Mouse (Mus musculus): ENCODE results near the gene Efna1.

Efna1 gene

DNA sequence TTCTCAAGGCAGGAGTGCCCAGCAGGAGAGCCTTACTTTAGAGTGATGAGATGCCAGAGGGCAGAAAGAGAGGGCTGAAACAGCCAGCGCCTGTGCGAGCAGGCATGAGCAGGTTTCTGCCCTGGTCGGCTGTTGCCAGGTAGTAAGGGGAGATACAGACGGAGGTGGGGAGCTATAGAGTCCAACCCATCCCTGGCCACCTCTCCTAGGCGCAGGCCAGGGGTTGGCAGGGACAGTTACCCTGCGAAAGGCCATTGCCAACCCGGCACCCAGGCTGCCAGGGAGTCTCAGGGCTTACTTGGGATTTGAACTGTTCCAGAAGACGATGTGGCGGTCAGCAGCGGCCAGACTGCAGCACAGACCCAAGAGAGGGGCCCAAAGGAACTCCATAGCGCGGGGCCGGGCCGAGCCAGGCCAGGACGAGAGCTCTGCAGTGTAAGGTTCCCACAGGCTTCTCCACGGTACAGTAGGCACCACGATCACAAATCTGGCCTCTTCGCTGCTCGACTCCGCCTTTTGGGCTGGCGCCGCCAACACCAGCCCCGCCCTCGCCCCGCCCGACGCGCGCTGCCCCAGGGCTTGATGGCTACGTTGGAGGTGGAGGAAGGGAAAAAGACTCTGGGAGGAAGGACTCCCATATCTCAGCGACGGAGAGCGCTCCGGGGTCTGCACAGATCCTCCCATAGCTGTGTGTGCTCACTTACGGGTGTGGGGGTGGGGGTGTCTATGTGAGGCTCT lies 1.6 kb downstream of the Efna1 start:
- DNase-seq (ENCODE audit: low read depth, low spot score): peak; percentile 68

DNA sequence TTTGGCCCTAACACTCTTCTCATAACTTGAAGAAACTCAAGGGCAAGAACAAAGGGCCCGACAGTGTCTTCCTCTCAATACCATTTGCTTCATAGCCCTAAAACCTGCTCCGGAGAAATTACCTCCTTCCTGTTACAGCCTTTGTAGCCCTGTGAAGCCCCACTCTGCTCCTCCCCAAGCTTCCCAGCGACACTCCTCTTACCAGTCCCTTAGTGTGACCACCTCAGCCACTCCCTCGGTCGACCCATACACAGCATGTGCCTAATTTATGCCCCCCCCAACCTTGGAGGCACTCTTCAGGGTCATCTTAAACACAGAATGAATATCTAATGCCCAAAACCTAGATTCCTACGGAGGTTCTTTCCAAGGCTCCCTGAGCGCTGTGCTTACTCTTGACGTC lies 2.3 kb downstream of the Efna1 start:
- DNase-seq (ENCODE audit: low read depth, low spot score): no peak

DNA sequence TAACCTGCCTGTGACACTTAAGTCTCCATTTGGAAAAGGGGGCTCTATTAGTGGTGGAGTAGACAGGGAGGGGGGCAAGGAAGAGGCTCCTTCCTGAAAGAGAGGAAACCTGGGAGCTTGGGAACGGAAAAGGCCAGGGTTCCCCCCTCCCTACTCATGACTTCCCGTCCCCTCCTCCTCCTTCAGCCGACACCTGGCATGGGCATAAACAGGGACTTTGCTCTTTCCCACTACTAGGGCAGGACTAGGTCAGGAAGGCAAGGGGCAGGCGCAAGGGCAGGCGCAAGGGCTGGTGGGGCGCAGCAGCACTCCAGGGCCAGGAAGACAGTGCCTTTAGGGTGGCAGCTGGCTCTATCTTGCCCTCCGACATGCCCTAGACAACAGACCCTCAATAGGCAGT lies 2.8 kb downstream of the Efna1 start:
- no peak for DNase-seq (ENCODE audit: low read depth, low spot score)

DNA sequence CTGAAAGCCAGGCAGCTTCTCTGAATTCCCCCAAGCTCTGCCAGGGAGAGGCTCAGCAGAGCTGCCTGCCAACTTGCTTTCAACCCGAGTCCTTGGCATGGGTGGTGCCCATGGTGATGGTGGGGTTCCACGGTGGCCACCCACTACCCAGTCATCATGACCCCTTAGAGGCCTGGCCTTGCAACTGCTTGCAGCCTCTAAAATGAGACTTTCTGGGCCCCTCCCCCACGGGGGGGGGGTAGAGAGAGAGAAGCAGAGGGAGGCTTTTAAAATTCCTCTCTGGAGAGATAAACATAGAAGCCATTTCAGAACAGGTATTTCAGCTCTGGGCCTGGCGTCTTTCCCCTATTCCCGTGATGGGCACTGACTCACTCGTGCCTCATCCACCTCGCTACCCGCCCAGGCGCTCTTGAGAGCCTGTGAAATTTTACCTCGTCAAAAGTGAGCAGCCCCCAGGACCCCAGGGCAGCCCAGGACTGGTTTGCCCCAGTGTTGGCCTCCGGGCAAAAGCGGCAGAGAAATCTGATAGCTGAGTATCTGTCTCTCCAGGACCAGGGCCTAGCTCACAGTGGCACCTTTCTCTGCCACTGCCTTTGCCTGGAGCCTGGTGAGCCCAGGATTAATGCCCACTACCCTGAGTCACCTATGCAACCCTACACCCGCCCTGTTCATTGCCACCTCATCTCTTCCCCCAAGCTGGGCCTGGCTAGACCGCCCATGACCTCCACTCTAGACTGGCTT lies 3.5 kb downstream of the Efna1 start:
- no peak for DNase-seq (ENCODE audit: low read depth, low spot score)

DNA sequence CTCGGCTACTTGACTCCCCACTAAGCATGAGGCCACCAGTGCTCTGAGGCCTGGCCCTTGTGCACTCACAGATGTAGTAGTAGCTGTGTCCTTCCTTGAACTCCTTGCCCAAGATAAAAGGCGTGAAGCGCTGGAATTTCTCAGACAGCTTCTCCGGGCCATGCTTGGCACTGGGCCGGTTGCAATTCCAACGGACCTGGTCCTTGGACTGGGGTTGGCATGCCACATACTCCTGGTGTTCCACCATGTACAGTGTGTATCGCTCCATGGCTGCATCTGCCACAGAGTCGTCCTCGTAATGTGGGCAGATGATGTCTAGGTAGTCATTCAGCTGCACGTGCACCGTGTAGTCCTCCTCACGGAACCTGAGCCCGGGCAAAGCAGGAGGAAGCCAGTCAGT lies 4.9 kb downstream of the Efna1 start:
- DNase-seq (ENCODE audit: low read depth, low spot score): no peak

DNA sequence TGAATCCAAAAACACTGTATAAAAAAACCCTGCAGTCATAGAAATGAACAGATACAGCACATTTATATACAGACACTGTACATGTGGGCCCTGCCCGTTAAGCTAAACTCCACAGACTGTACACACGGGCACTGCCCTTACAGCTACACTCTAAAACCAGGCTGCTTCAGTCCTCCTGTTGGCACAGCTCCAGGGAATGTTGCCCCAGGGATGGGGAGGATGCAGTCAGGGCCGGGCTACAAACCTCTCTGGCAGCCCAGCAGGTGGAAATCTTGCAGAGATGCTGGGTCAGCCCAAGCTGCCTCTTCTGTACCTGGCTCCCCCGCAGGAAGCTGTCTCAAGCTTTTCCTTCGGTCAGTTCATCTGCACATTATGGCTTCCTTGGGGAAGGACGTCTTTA lies 9.2 kb downstream of the Efna1 start:
- no peak for DNase-seq (ENCODE audit: low read depth, low spot score)

DNA sequence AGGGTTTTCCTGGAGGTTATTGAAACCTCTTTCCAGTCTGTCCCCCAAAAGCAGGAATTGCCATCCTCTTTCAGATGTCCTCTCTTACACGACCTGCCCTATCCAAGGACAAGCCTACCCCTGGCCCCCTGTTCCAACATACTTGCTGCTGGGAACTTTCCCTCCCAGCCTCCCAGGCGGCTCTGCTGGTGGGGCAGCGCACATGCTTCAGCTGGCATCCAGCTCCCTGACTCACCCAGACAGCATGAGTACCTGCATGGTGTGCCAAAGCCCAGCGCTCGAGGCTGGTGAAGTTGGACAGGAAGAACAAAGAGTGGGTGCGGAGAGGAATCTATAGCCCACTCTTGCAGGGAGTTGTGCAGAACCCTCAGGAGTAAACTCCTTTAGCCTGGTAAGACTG lies 10.1 kb downstream of the Efna1 start:
- no peak for DNase-seq (ENCODE audit: low read depth, low spot score)

DNA sequence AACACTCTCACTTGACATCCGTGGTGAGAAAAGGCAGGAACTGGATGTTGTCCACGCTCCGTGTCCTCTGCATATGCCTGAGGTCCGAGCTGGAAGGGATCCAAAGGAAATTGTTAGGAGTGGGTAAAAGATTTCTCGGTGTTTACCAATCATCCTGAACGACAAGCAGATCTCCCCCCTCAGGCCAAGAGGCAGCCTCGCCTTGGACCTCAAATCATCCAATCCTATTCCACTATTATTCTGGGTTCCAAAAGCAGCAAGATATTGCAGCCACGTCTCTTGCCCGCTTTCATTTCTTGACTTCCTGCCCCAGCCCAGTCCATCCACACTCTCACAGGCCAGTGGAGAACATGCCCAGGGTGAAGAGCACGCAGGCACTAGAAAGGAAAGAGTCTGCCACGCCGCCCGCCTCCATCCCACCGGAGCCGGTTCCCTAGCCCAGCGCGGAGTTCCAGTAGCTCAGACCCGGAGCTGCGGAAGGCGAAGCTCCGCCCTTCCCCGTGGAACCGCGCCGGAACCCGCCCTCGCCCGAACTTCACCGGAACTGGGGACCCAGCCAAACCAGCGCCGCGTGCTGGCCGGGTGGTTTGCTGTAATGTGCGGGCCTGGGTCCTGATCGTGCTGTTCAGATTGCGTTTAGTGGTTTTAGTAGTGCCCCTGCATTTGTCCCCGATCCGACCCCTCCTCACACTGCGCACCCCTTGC lies 10.7 kb downstream of the Efna1 start, which contains the start of gene Slc50a1:
TSS of gene Slc50a1 (minus strand) at position 520 of the 705 bp plus-strand sequence.
- peak; percentile 85 for DNase-seq (ENCODE audit: low read depth, low spot score)

DNA sequence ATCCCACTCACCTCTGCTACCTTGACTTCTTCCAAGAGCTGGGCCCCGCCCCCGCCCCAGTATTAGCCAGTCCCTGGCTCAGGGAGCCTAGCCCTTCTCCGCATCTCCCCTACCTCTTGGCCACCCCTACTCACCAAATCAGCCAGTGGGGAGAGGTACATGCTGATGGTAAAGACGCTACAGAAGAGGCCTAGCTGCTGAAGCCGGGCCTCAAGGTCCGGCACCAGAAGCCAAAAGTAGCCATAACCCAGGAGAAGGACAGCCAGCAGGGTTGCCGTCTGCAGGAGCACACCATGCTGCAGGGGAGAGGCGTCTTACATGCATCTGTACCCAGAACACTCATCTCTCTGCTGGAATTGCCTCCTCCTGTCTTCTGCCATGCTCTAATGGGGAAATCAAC lies 12.0 kb downstream of the Efna1 start:
- no peak for DNase-seq (ENCODE audit: low read depth, low spot score)

DNA sequence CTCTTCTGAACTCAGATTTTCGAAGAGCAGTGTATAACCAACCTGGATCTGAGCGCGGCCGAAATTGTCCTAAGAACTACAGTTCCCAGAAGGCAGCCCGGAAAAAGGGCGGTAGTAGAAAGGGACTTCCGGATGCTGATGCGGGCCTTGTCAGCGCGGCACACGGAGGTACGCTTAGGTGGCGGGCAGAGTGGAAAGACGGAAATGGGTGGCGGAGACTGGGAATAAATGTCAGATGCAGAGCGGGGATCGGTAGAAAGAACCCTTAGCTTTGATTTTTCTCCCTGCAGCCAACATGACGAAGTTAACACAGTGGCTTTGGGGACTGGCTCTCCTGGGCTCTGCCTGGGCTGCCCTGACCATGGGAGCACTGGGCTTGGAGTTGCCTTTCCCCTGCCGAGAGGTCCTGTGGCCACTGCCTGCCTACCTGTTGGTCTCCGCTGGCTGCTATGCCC lies 14.5 kb downstream of the Efna1 start:
- peak; percentile 89 for DNase-seq (ENCODE audit: low read depth, low spot score)

DNA sequence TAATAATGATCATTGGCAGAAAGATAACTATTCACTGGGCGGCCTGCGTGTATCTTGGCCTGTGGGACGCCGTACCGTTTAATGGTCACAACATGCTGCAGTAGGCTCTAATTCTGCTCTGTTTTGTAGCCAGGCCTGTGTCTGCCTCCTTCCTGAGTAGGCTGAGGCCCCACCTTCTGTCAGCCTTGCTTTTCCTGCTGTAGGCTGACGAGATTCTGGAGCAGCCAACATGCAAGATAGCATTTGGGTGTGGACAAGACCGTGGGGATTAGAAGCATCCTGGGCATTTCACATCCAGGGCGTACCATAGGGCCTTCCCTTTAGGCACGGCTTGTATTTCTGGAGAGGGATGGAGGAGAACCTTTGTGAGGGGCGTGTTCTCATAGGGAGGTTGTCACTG lies 18.5 kb downstream of the Efna1 start:
- DNase-seq (ENCODE audit: low read depth, low spot score): no peak

DNA sequence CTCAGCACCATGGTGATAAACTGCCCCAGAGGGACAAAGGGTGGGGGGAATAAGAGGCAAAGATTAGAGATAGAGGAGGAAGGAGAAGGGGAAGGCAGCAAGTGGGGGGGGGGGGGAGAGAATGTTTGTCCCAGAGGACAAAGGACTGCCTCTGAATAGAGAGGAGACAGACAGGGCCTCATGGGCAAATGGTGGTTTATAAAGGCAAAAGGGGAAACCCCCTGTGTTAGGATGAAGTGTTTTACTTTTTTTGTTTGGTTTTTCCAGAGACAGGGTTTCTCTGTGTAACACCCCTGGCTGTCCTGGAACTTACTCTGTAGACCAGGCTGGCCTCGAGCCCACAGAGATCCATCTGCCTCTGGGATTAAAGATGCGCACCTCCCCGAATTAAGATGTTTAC lies 20.7 kb downstream of the Efna1 start:
- no peak for DNase-seq (ENCODE audit: low read depth, low spot score)

DNA sequence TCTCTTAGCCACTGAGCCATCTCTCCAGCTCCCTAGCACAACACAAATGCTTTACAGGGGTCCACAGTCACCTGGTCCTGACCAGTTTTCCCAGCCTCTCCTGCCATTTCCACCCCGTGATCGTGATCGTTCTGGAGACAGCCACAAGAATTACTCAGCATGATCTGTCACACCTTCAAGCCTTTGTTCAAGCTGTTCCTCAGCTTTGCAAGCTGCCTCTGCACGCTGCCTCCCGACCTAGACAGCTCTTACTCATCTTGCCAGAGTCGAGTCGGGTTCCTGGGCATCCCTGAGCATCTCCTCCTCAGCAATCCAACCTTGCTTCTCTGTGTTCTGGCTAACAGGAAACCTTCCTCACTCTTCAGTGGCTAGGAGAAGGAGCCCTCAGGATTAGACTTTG lies 21.9 kb downstream of the Efna1 start, which contains the start of gene Dpm3:
TSS of gene Dpm3 (plus strand) at position 283 of the 400 bp plus-strand sequence.
- no peak for DNase-seq (ENCODE audit: low read depth, low spot score)

DNA sequence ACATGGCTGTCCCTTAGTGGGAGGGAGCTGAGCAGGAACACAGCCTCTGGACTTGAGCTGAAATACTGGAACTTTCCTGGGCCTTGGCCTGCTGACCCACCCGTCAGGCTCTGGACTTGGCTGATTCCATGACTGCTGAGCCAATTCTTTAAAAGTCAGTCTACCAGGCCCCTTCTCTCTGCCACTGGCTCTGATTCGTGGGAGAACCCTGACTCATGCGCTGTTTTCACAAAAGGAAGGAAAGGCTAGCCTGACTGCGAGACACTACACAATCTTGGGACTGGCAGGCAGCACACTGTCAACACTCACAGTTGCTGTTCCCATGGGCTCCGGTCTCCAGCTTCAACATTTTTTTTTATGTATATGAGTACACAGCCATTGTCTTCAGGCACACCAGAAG lies 24.8 kb downstream of the Efna1 start:
- no peak for DNase-seq (ENCODE audit: low read depth, low spot score)

DNA sequence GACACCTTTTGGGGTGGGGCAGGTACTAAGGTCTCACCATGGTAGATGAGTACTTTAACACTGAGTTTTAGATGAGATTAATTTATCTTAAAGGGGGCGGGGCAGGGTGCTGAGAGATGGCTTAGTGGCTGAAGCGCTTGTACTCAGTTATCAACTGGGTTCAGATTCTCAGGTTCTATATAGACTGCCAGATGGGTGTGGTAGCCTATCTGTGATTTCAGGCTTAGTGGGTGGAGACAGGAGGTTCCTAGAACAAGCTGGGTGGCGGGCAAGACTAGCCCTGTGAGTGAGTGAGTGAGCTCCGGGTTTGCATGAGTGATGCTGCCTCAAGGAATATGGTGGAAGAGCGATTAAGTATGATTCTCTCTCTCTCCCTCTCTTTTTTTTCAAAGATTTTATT lies 25.9 kb downstream of the Efna1 start:
- DNase-seq (ENCODE audit: low read depth, low spot score): no peak

DNA sequence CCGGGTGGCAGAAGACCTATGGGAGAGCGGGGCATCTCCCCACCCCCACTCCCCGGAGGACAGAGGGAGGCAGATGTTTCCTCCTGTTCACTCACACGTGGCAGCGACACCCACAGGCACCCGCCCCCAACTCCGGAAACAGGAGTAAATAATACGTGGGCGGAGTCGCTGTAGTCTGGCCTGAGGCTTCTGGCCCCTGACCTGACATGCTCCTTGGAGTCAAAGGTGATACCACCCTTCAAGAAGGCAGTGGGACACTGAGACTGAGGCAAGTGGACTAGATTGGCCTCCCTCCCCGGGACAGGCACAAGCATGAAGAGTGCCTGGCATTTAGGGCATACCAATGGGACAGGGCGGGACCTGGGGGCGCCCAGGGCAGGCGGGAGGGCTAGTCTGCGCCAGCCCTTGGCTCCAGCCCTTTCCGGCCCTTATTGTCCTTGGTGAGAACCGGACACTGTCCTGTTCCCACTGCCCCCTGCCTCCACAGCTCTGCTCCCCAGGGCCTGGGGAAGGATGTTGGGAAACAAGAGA lies 29.5 kb downstream of the Efna1 start:
- DNase-seq (ENCODE audit: low read depth, low spot score): peak; percentile 67

DNA sequence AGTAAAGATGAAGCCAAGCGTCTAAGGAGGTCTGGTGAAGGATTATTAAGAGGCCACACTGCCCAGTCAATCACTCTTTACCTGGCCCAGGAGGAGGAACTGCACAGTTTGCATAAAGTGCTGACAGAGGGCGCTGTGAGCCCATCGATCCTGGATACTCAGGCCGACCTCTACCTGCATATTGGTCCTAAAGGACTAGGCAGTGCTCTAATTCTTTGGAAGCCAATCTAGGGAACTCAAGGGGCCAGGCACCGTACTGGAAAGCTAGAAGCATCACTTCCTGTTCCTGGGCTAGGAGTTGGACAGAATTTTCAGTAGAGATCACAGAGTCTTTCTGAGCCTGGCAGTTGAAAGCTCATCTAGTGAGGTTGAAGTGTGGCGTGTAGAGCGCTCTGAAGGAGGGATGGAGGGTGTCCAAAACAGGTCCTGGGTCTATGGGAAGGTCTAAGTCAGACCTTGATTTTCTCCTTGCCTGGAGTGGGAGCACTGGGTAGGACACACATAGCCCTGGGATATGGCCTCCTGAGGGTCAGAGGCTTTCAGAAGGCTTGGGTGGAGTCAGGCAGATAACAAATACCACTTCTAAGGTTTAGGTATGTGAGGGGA lies 30.4 kb downstream of the Efna1 start:
- peak; percentile 87 for DNase-seq (ENCODE audit: low read depth, low spot score)

DNA sequence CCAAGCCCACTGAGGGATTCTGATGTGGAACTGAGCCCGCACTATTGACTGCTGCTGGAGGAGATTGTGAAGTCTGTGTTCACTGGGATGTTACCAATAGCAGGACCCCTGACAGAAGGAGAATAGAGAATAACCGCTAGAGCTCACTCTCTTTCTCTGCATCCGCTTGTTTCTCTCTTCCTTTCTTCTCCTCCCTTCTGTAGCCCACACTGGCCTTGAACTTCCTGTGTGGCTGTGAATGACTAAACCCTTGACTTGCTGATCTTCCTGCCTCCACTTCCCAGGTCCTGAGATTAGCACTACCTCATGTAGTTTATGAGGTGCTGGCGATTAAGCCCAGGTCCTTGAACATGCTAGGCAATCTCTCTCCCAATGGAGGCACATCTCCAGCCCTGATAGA lies 33.5 kb downstream of the Efna1 start:
- peak; percentile 13 for DNase-seq (ENCODE audit: low read depth, low spot score)

DNA sequence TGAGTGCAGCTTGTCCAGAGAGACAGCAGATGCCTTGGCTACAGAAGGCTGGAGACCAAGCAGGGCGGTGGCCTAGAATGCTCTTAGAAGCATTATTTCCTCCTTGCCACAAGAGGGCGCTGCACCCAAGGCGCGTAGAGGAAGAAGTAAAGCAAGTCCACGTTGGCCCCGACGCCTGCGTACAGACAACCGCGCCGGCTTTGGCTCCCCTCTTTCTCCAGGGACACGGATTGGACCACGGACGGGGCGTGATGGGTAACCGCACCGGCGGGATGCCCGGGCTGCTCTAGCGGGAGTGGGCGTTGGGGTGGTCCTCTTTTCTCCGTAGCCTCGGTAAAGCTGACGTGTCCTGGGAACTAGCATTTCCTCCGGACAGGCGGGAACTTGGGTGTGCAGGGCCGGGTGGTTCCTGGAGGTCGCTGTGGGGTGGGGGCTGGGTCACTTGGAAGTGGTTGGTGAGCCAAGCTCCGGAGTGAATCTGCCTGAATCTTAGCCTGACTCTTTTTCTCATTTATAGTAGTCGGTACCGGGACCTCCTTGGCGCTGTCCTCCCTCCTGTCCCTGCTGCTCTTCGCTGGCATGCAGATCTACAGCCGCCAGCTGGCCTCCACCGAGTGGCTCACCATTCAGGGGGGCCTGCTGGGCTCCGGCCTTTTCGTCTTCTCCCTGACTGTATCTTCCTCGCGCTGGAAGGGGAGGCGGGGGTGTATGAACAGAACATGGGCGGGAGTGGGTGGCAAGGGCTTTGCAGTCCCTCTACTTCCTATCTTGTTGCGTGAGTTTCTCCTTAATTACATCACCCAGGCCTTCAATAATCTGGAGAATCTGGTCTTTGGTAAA lies 34.5 kb downstream of the Efna1 start, which contains the start of gene Trim46:
TSS of gene Trim46 (minus strand) at position 49 of the 840 bp plus-strand sequence.
- DNase-seq (ENCODE audit: low read depth, low spot score): peak; percentile 92

DNA sequence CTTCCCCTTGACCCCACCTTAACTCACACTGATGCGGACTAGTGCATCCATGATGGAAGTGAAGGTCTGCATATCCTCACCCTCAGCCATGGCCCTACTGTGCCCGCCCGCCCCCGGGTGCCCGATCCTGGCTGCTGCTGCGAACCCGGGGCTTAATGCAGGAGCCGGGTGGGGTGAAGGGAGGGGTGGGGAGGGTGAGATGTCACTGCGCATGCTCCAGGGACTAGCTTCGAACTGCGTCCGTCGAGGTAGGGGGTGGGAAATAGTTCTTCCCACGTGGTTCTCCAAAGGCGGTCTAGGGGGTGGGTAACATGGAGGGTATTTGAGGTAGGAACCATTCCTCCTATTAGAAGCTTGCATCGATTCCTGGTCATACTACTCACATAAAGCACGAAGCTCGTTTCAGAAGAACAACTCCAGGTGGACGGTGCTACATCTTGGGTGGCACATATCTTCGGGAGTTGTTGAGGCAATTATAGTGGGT lies 35.2 kb downstream of the Efna1 start, which contains the start of gene Krtcap2:
TSS of gene Krtcap2 (plus strand) at position 279 of the 484 bp plus-strand sequence.
- peak; percentile 80 for DNase-seq (ENCODE audit: low read depth, low spot score)

Measured in CD4-positive, CD25-positive, alpha-beta regulatory T cell, adult 2 months (primary cell).